Mouse (Mus musculus): Measurements from ENCODE around the gene Gm45234. TPM values are rescaled to one million over a fixed set of nuclear protein-coding genes. Genes with fewer than 3 reads are reported as not detected.

Gm45234 gene
- total RNA-seq, 1 experiment = 0.13 TPM

- Histone ChIP-seq H3K36me3 (ENCODE audit: control insufficient read depth, insufficient read depth, low read length, poor library complexity, severe bottlenecking) (peaks cover 52% of the 10 kb centered on the region), H3K27ac (ENCODE audit: insufficient read depth, low read depth, low read length, poor library complexity, severe bottlenecking) (no peak overlapping the region), H3K9ac (ENCODE audit: insufficient read depth, low read depth, low read length, poor library complexity, severe bottlenecking) (no peak overlapping the region), H3K4me3 (ENCODE audit: insufficient read depth in 1 of 2, low read depth in 1 of 2, low read length in 2 of 2, poor library complexity in 1 of 2, severe bottlenecking in 1 of 2) (no peak overlapping the region), H3K4me1 (ENCODE audit: control insufficient read depth in 2 of 2, insufficient read depth in 2 of 2, low read length in 2 of 2, poor library complexity in 1 of 2) (peaks cover 0 to 21% of the 10 kb centered on the region in 2 experiments; a peak in 1 of 4 replicates), H3K9me3 (ENCODE audit: control insufficient read depth, insufficient read depth, low read depth, low read length) (no peaks in the 10 kb centered on the region)
- in situ Hi-C loops (cut with MboI; ENCODE audit: low sequenced_read_pairs in 2 of 2, unreplicated experiment in 2 of 2) = no loop called here
- peak; percentile 84 for DNase-seq (ENCODE audit: low read depth, low spot score)
- TF ChIP-seq HCFC1 (IDR thresholded peaks at IDR 0.05; ENCODE audit: borderline replicate concordance, insufficient read depth, low read length) (0 out of 2 replicates have a peak, but pooled peaks have one; percentile 19), CHD2 (IDR thresholded peaks at IDR 0.05; ENCODE audit: low read depth, low read length) (no peak), ZNF384 (IDR thresholded peaks at IDR 0.05; ENCODE audit: low read depth, low read length) (no peak), MAFK (IDR thresholded peaks at IDR 0.05; ENCODE audit: insufficient read depth, low read depth, low read length) (no peak), ZC3H11A (IDR thresholded peaks at IDR 0.05; ENCODE audit: borderline replicate concordance, low read depth, low read length) (peak; percentile 15; the same call in 1 of the 2 replicates)
Observed at GRCm38 (mm10) chr6:124702784-124703103, 53.1 kb downstream of the Gm45234 start.

GRCm38 (mm10) chr6:124702102-124702783, 53.6 kb downstream of the Gm45234 start:
- H3K9ac ChIP-seq (ENCODE audit: insufficient read depth, low read depth, low read length, poor library complexity, severe bottlenecking) = no peak overlapping the region
- no peak overlapping the region for H3K27ac ChIP-seq (ENCODE audit: insufficient read depth, low read depth, low read length, poor library complexity, severe bottlenecking)
- peaks cover 52% of the 10 kb centered on the region for H3K36me3 ChIP-seq (ENCODE audit: control insufficient read depth, insufficient read depth, low read length, poor library complexity, severe bottlenecking)
- in situ Hi-C loops (cut with MboI; ENCODE audit: low sequenced_read_pairs in 2 of 2, unreplicated experiment in 2 of 2) = no loop called here
- TF ChIP-seq CHD2 (IDR thresholded peaks at IDR 0.05; ENCODE audit: low read depth, low read length) (no peak), HCFC1 (IDR thresholded peaks at IDR 0.05; ENCODE audit: borderline replicate concordance, insufficient read depth, low read length) (no peak), ZC3H11A (IDR thresholded peaks at IDR 0.05; ENCODE audit: borderline replicate concordance, low read depth, low read length) (no peak), ZNF384 (IDR thresholded peaks at IDR 0.05; ENCODE audit: low read depth, low read length) (no peak), MAFK (IDR thresholded peaks at IDR 0.05; ENCODE audit: insufficient read depth, low read depth, low read length) (no peak)
- no peaks in the 10 kb centered on the region for H3K9me3 ChIP-seq (ENCODE audit: control insufficient read depth, insufficient read depth, low read depth, low read length)
- H3K4me3 ChIP-seq (ENCODE audit: insufficient read depth in 1 of 2, low read depth in 1 of 2, low read length in 2 of 2, poor library complexity in 1 of 2, severe bottlenecking in 1 of 2) = no peak overlapping the region
- DNase-seq (ENCODE audit: low read depth, low spot score) = no peak
- peaks cover 0 to 21% of the 10 kb centered on the region in 2 experiments; a peak in 1 of 4 replicates for H3K4me1 ChIP-seq (ENCODE audit: control insufficient read depth in 2 of 2, insufficient read depth in 2 of 2, low read length in 2 of 2, poor library complexity in 1 of 2)

GRCm38 (mm10) chr6:124701338-124701737, 54.5 kb downstream of the Gm45234 start:
- in situ Hi-C loops (cut with MboI; ENCODE audit: low sequenced_read_pairs in 2 of 2, unreplicated experiment in 2 of 2) = no loop called here
- H3K36me3 ChIP-seq (ENCODE audit: control insufficient read depth, insufficient read depth, low read length, poor library complexity, severe bottlenecking) = peaks cover 52% of the 10 kb centered on the region

GRCm38 (mm10) chr6:124699962-124700610, 55.7 kb downstream of the Gm45234 start:
- in situ Hi-C loops (cut with MboI; ENCODE audit: low sequenced_read_pairs in 2 of 2, unreplicated experiment in 2 of 2) = no loop called here
- no peak for DNase-seq (ENCODE audit: low read depth, low spot score)
- no peak for TF ChIP-seq HCFC1 (IDR thresholded peaks at IDR 0.05; ENCODE audit: borderline replicate concordance, insufficient read depth, low read length)
- TF ChIP-seq CHD2 (IDR thresholded peaks at IDR 0.05; ENCODE audit: low read depth, low read length) = no peak
- TF ChIP-seq ZC3H11A (IDR thresholded peaks at IDR 0.05; ENCODE audit: borderline replicate concordance, low read depth, low read length) = no peak
- TF ChIP-seq ZNF384 (IDR thresholded peaks at IDR 0.05; ENCODE audit: low read depth, low read length) = no peak
- no peak for TF ChIP-seq MAFK (IDR thresholded peaks at IDR 0.05; ENCODE audit: insufficient read depth, low read depth, low read length)
- H3K9me3 ChIP-seq (ENCODE audit: control insufficient read depth, insufficient read depth, low read depth, low read length) = no peaks in the 10 kb centered on the region
- no peak overlapping the region for H3K27ac ChIP-seq (ENCODE audit: insufficient read depth, low read depth, low read length, poor library complexity, severe bottlenecking)
- peaks cover 46% of the 10 kb centered on the region for H3K36me3 ChIP-seq (ENCODE audit: control insufficient read depth, insufficient read depth, low read length, poor library complexity, severe bottlenecking)
- H3K9ac ChIP-seq (ENCODE audit: insufficient read depth, low read depth, low read length, poor library complexity, severe bottlenecking) = no peak overlapping the region
- no peak overlapping the region for H3K4me3 ChIP-seq (ENCODE audit: insufficient read depth in 1 of 2, low read depth in 1 of 2, low read length in 2 of 2, poor library complexity in 1 of 2, severe bottlenecking in 1 of 2)
- peaks cover 0 to 21% of the 10 kb centered on the region in 2 experiments; a peak in 1 of 4 replicates for H3K4me1 ChIP-seq (ENCODE audit: control insufficient read depth in 2 of 2, insufficient read depth in 2 of 2, low read length in 2 of 2, poor library complexity in 1 of 2)

More at GRCm38 (mm10) chr6:124701338-124701737, 54.5 kb downstream of the Gm45234 start:
- no peak overlapping the region for H3K4me3 ChIP-seq (ENCODE audit: insufficient read depth in 1 of 2, low read depth in 1 of 2, low read length in 2 of 2, poor library complexity in 1 of 2, severe bottlenecking in 1 of 2)
- TF ChIP-seq ZNF384 (IDR thresholded peaks at IDR 0.05; ENCODE audit: low read depth, low read length) (no peak), ZC3H11A (IDR thresholded peaks at IDR 0.05; ENCODE audit: borderline replicate concordance, low read depth, low read length) (no peak)
- H3K9me3 ChIP-seq (ENCODE audit: control insufficient read depth, insufficient read depth, low read depth, low read length) = no peaks in the 10 kb centered on the region
- H3K4me1 ChIP-seq (ENCODE audit: control insufficient read depth in 2 of 2, insufficient read depth in 2 of 2, low read length in 2 of 2, poor library complexity in 1 of 2) = peaks cover 0 to 21% of the 10 kb centered on the region in 2 experiments; a peak in 1 of 4 replicates
- DNase-seq (ENCODE audit: low read depth, low spot score) = no peak
- H3K27ac ChIP-seq (ENCODE audit: insufficient read depth, low read depth, low read length, poor library complexity, severe bottlenecking) = no peak overlapping the region
- 0 out of 2 replicates have a peak overlapping the region, but pooled peaks have one; percentile 26 for H3K9ac ChIP-seq (ENCODE audit: insufficient read depth, low read depth, low read length, poor library complexity, severe bottlenecking)

Data from ES-E14 (cell line).